Mouse (Mus musculus): ENCODE measurements around the gene Slc10a6. TPM values are rescaled to one million over a fixed set of nuclear protein-coding genes. Genes with fewer than 3 reads are reported as not detected.

Slc10a6 gene
- polyA plus RNA-seq (2014; fragmentation: Nextera tagmentation; extraction: Ambion mirVana): 0.38 and 0.95 TPM in 2 replicates

GRCm38 (mm10) chr5:103629111-103629764, at the start of gene Slc10a6:
Gene Slc10a6, minus strand, starts transcription at chr5:103629403.
- WGBS: 47% methylated on average over 17 of the region's 17 CpGs
- H3K9ac ChIP-seq (ENCODE audit: low read length): no peak within 1 kb of the TSS
- no peaks in the 10 kb centered on the region for H3K9me3 ChIP-seq (ENCODE audit: control insufficient read depth, low read length)
- ATAC-seq (replicated peaks; ENCODE audit: low FRiP score, low TSS enrichment, low read depth) (peak; percentile 64; the same call in 1 of the 2 replicates), DNase-seq (ENCODE audit: low spot score) (peak; percentile 73)
- H3K36me3 ChIP-seq (ENCODE audit: control insufficient read depth, insufficient read depth, low read length): no peaks in the 10 kb centered on the region
- H3K4me2 ChIP-seq (ENCODE audit: low read length): no peak within 1 kb of the TSS
- peak within 1 kb of the TSS; percentile 33; the same call in 1 of the 2 replicates for H3K27ac ChIP-seq (ENCODE audit: low read depth)
- H3K27me3 ChIP-seq (replicated peaks; ENCODE audit: control insufficient read depth, insufficient read depth, low read length): no peaks in the 10 kb centered on the region
- H3K4me3 ChIP-seq (ENCODE audit: low read depth, low read length): no peak within 1 kb of the TSS
- no peaks in the 10 kb centered on the region; the same call in 1 of the 2 replicates for H3K4me1 ChIP-seq (replicated peaks; ENCODE audit: control insufficient read depth, insufficient read depth, low read length)

GRCm38 (mm10) chr5:103678974-103679373, 49.8 kb upstream of the Slc10a6 start:
- Histone ChIP-seq H3K4me3 (ENCODE audit: low read depth, low read length) (no peak overlapping the region), H3K4me1 (replicated peaks; ENCODE audit: control insufficient read depth, insufficient read depth, low read length) (0 out of 2 replicates have a peak, but pooled peaks cover 2% of the 10 kb centered on the region), H3K27me3 (replicated peaks; ENCODE audit: control insufficient read depth, insufficient read depth, low read length) (no peaks in the 10 kb centered on the region), H3K4me2 (ENCODE audit: low read length) (no peak overlapping the region), H3K9me3 (ENCODE audit: control insufficient read depth, low read length) (no peaks in the 10 kb centered on the region), H3K9ac (ENCODE audit: low read length) (no peak overlapping the region), H3K27ac (ENCODE audit: low read depth) (no peak overlapping the region), H3K36me3 (ENCODE audit: control insufficient read depth, insufficient read depth, low read length) (no peaks in the 10 kb centered on the region)
- DNase-seq (ENCODE audit: low spot score) (no peak), ATAC-seq (replicated peaks; ENCODE audit: low FRiP score, low TSS enrichment, low read depth) (no peak)
- 82% methylated on average over 5 of the region's 5 CpGs for WGBS

GRCm38 (mm10) chr5:103677894-103678293, 48.7 kb upstream of the Slc10a6 start:
- H3K27ac ChIP-seq (ENCODE audit: low read depth): no peak overlapping the region
- no peaks in the 10 kb centered on the region for H3K36me3 ChIP-seq (ENCODE audit: control insufficient read depth, insufficient read depth, low read length)
- no peak overlapping the region for H3K4me2 ChIP-seq (ENCODE audit: low read length)
- DNase-seq (ENCODE audit: low spot score) (no peak), ATAC-seq (replicated peaks; ENCODE audit: low FRiP score, low TSS enrichment, low read depth) (no peak)
- H3K4me1 ChIP-seq (replicated peaks; ENCODE audit: control insufficient read depth, insufficient read depth, low read length): 0 out of 2 replicates have a peak, but pooled peaks cover 2% of the 10 kb centered on the region
- H3K4me3 ChIP-seq (ENCODE audit: low read depth, low read length): no peak overlapping the region
- WGBS: 83% methylated on average over 6 of the region's 6 CpGs
- no peak overlapping the region for H3K9ac ChIP-seq (ENCODE audit: low read length)
- no peaks in the 10 kb centered on the region for H3K27me3 ChIP-seq (replicated peaks; ENCODE audit: control insufficient read depth, insufficient read depth, low read length)
- no peaks in the 10 kb centered on the region for H3K9me3 ChIP-seq (ENCODE audit: control insufficient read depth, low read length)

GRCm38 (mm10) chr5:103676289-103676881, 47.2 kb upstream of the Slc10a6 start:
- no peaks in the 10 kb centered on the region for H3K27me3 ChIP-seq (replicated peaks; ENCODE audit: control insufficient read depth, insufficient read depth, low read length)
- 72% methylated on average over 6 of the region's 6 CpGs for WGBS
- no peak overlapping the region for H3K4me2 ChIP-seq (ENCODE audit: low read length)
- H3K9ac ChIP-seq (ENCODE audit: low read length): no peak overlapping the region
- H3K4me1 ChIP-seq (replicated peaks; ENCODE audit: control insufficient read depth, insufficient read depth, low read length): 0 out of 2 replicates have a peak, but pooled peaks cover 2% of the 10 kb centered on the region
- no peaks in the 10 kb centered on the region for H3K9me3 ChIP-seq (ENCODE audit: control insufficient read depth, low read length)
- ATAC-seq (replicated peaks; ENCODE audit: low FRiP score, low TSS enrichment, low read depth): no peak; the same call in 1 of the 2 replicates
- DNase-seq (ENCODE audit: low spot score): no peak
- no peaks in the 10 kb centered on the region for H3K36me3 ChIP-seq (ENCODE audit: control insufficient read depth, insufficient read depth, low read length)
- H3K27ac ChIP-seq (ENCODE audit: low read depth): no peak overlapping the region
- H3K4me3 ChIP-seq (ENCODE audit: low read depth, low read length): no peak overlapping the region

GRCm38 (mm10) chr5:103674482-103674881, 45.3 kb upstream of the Slc10a6 start:
- Histone ChIP-seq H3K9me3 (ENCODE audit: control insufficient read depth, low read length) (no peaks in the 10 kb centered on the region), H3K27ac (ENCODE audit: low read depth) (no peak overlapping the region), H3K27me3 (replicated peaks; ENCODE audit: control insufficient read depth, insufficient read depth, low read length) (no peaks in the 10 kb centered on the region), H3K36me3 (ENCODE audit: control insufficient read depth, insufficient read depth, low read length) (no peaks in the 10 kb centered on the region), H3K9ac (ENCODE audit: low read length) (no peak overlapping the region), H3K4me1 (replicated peaks; ENCODE audit: control insufficient read depth, insufficient read depth, low read length) (0 out of 2 replicates have a peak, but pooled peaks cover 2% of the 10 kb centered on the region), H3K4me3 (ENCODE audit: low read depth, low read length) (no peak overlapping the region), H3K4me2 (ENCODE audit: low read length) (no peak overlapping the region)
- ATAC-seq (replicated peaks; ENCODE audit: low FRiP score, low TSS enrichment, low read depth): no peak
- WGBS: 36% methylated on average over 6 of the region's 6 CpGs
- DNase-seq (ENCODE audit: low spot score): no peak

GRCm38 (mm10) chr5:103673611-103674010, 44.4 kb upstream of the Slc10a6 start:
- 77% methylated on average over 4 of the region's 4 CpGs for WGBS
- H3K4me1 ChIP-seq (replicated peaks; ENCODE audit: control insufficient read depth, insufficient read depth, low read length): 0 out of 2 replicates have a peak, but pooled peaks cover 2% of the 10 kb centered on the region
- DNase-seq (ENCODE audit: low spot score) (no peak), ATAC-seq (replicated peaks; ENCODE audit: low FRiP score, low TSS enrichment, low read depth) (no peak)
- H3K4me2 ChIP-seq (ENCODE audit: low read length): no peak overlapping the region
- no peak overlapping the region for H3K27ac ChIP-seq (ENCODE audit: low read depth)
- no peaks in the 10 kb centered on the region for H3K27me3 ChIP-seq (replicated peaks; ENCODE audit: control insufficient read depth, insufficient read depth, low read length)
- no peak overlapping the region for H3K9ac ChIP-seq (ENCODE audit: low read length)
- no peaks in the 10 kb centered on the region for H3K9me3 ChIP-seq (ENCODE audit: control insufficient read depth, low read length)
- no peaks in the 10 kb centered on the region for H3K36me3 ChIP-seq (ENCODE audit: control insufficient read depth, insufficient read depth, low read length)
- no peak overlapping the region for H3K4me3 ChIP-seq (ENCODE audit: low read depth, low read length)

GRCm38 (mm10) chr5:103671858-103672257, 42.7 kb upstream of the Slc10a6 start:
- Histone ChIP-seq H3K9ac (ENCODE audit: low read length) (no peak overlapping the region), H3K4me3 (ENCODE audit: low read depth, low read length) (no peak overlapping the region), H3K4me1 (replicated peaks; ENCODE audit: control insufficient read depth, insufficient read depth, low read length) (0 out of 2 replicates have a peak, but pooled peaks cover 2% of the 10 kb centered on the region), H3K36me3 (ENCODE audit: control insufficient read depth, insufficient read depth, low read length) (no peaks in the 10 kb centered on the region), H3K27me3 (replicated peaks; ENCODE audit: control insufficient read depth, insufficient read depth, low read length) (no peaks in the 10 kb centered on the region), H3K27ac (ENCODE audit: low read depth) (peak overlapping the region; percentile 22; the same call in 1 of the 2 replicates), H3K9me3 (ENCODE audit: control insufficient read depth, low read length) (no peaks in the 10 kb centered on the region), H3K4me2 (ENCODE audit: low read length) (no peak overlapping the region)
- ATAC-seq (replicated peaks; ENCODE audit: low FRiP score, low TSS enrichment, low read depth): no peak
- 57% methylated on average over 3 of the region's 3 CpGs for WGBS
- DNase-seq (ENCODE audit: low spot score): no peak

GRCm38 (mm10) chr5:103665876-103666275, 36.7 kb upstream of the Slc10a6 start:
- DNase-seq (ENCODE audit: low spot score): no peak
- Histone ChIP-seq H3K27ac (ENCODE audit: low read depth) (no peak overlapping the region), H3K4me3 (ENCODE audit: low read depth, low read length) (no peak overlapping the region), H3K9ac (ENCODE audit: low read length) (no peak overlapping the region), H3K9me3 (ENCODE audit: control insufficient read depth, low read length) (no peaks in the 10 kb centered on the region), H3K36me3 (ENCODE audit: control insufficient read depth, insufficient read depth, low read length) (no peaks in the 10 kb centered on the region), H3K27me3 (replicated peaks; ENCODE audit: control insufficient read depth, insufficient read depth, low read length) (no peaks in the 10 kb centered on the region), H3K4me2 (ENCODE audit: low read length) (no peak overlapping the region), H3K4me1 (replicated peaks; ENCODE audit: control insufficient read depth, insufficient read depth, low read length) (no peaks in the 10 kb centered on the region)
- no peak for ATAC-seq (replicated peaks; ENCODE audit: low FRiP score, low TSS enrichment, low read depth)
- 71% methylated on average over 2 of the region's 2 CpGs for WGBS
